Mouse (Mus musculus) limb, embryonic 14.5 days (tissue): ENCODE data around the gene Ovol2. TPM values are rescaled to one million over a fixed set of nuclear protein-coding genes. Genes with fewer than 3 reads are reported as not detected.

Source experiments
- ATAC-seq: fragments of 200-750 bp; cut with Nextera tagmentation; 2 replicates; pipeline ENCODE4 v1.8.0; 2017; ENCODE audit warnings: low read depth, moderate number of reproducible peaks, moderate TSS enrichment; ENCODE audit not compliant: low FRiP score
- DNase-seq: peaks from one replicate; pipeline ENCODE4 v3.0.0-alpha.2; 2015; ENCODE audit warnings: low spot score
- H3K27ac ChIP-seq: fragments of 300-500 bp; sonication (generic); replicated peaks from 2 replicates; pipeline ENCODE4 v1.5.1; 2014; ENCODE audit warnings: low read depth, mild to moderate bottlenecking, low read length, moderate library complexity, mixed read lengths
- H3K27me3 ChIP-seq: fragments of 300-500 bp; sonication (generic); 2 replicates; pipeline ENCODE4 v1.6.1; 2014; ENCODE audit warnings: low read length, mixed read lengths; ENCODE audit not compliant: control insufficient read depth, insufficient read depth
- H3K36me3 ChIP-seq: fragments of 300-500 bp; sonication (generic); 2 replicates; pipeline ENCODE4 v1.6.1; 2014; ENCODE audit warnings: mild to moderate bottlenecking, low read length, moderate library complexity, mixed read lengths; ENCODE audit not compliant: control insufficient read depth, insufficient read depth
- H3K4me1 ChIP-seq: fragments of 300-500 bp; sonication (generic); 2 replicates; pipeline ENCODE4 v1.6.1; 2014; ENCODE audit warnings: antibody characterized with exemption, low read length, mixed read lengths; ENCODE audit not compliant: control insufficient read depth, insufficient read depth
- H3K4me2 ChIP-seq: fragments of 300-500 bp; sonication (generic); replicated peaks from 2 replicates; pipeline ENCODE4 v1.6.1; 2014; ENCODE audit warnings: low read depth, mild to moderate bottlenecking, low read length, moderate library complexity; ENCODE audit not compliant: severe bottlenecking
- H3K4me3 ChIP-seq: fragments of 300-500 bp; sonication (generic); replicated peaks from 2 replicates; pipeline ENCODE4 v1.5.1; 2014; ENCODE audit warnings: low read length
- H3K9ac ChIP-seq: fragments of 300-500 bp; sonication (generic); 2 replicates; pipeline ENCODE4 v1.6.1; 2014; ENCODE audit warnings: mild to moderate bottlenecking, low read depth, low read length, moderate library complexity; ENCODE audit not compliant: severe bottlenecking
- H3K9me3 ChIP-seq: fragments of 300-500 bp; sonication (generic); 2 replicates; pipeline ENCODE4 v1.6.1; 2016; ENCODE audit warnings: low read length; ENCODE audit not compliant: control insufficient read depth
- POLR2A ChIP-seq: fragments of 200-500 bp; IDR thresholded peaks from 2 replicates; pipeline ENCODE4 v1.8.0; 2012; ENCODE audit warnings: inconsistent platforms, mild to moderate bottlenecking, moderate library complexity, borderline replicate concordance; ENCODE audit not compliant: insufficient read depth, insufficient read length; ENCODE audit errors: extremely low read depth
- WGBS: fragments of 180-500 bp; shearing (Covaris S2); extraction: QIAGEN DNeasy Blood & Tissue Kit; methylation state at CpG from one replicate; pipeline ENCODE4 v1.1.7; 2014; 5-methylcytosine and 5-hydroxymethylcytosine counted together
- polyA plus RNA-seq, 2 experiments: library from polyadenylated mRNA; depleted of rRNA in 1 of 2; stranded (reverse) in 1 of 2; unstranded in 1 of 2; fragments of >200 nt; fragmentation: Nextera tagmentation in 1 of 2; extraction: Ambion mirVana in 1 of 2; gene quantifications; 2 replicates each; pipeline versions ENCODE4 v1.2.1 to v1.2.3; 2012 to 2014

Ovol2 gene
- polyA plus RNA-seq, 2 experiments, result 1.8 to 2.9 TPM

DNA sequence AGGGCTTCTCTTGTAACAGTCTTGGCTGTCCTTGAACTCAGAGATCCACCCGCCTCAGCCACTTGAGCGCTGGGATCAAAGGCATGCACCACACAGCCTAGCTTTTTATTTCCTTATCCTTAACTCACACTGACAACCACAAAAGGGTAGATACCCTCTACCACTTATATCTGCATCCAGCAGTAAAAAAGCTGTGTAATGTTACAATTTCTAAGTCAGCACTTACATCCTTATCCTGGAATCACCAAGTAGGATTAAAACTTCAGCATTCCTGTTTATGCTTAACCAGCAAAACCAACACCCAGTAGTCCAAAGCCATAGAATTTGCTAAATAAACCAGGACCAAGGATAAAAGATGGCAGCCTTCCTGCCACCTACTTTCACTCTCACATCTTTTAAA, 69.1 kb downstream of the Ovol2 start:
- no peak overlapping the region for H3K4me3 ChIP-seq
- H3K9ac ChIP-seq, result no peak overlapping the region
- H3K4me2 ChIP-seq, result no peak overlapping the region
- TF ChIP-seq POLR2A, result no peak
- H3K36me3 ChIP-seq, result peaks cover 43% of the 10 kb centered on the region
- no peak for DNase-seq
- no peak overlapping the region for H3K27ac ChIP-seq
- WGBS, result 88% methylated on average over 2 of the region's 2 CpGs
- ATAC-seq, result no peak
- H3K4me1 ChIP-seq, result peaks cover 9% of the 10 kb centered on the region
- H3K27me3 ChIP-seq, result no peaks in the 10 kb centered on the region
- H3K9me3 ChIP-seq, result no peaks in the 10 kb centered on the region

Other genes with a start within 250 kb of the Ovol2 start
- gene Mgme1, start 61.5 kb downstream of the Ovol2 start, polyA plus RNA-seq (2012; rRNA removed), result 10.2 and 11.4 TPM in 2 replicates
- 15.2 and 17.2 TPM in 2 replicates for gene Mgme1, start 61.5 kb downstream of the Ovol2 start, polyA plus RNA-seq (2014; fragmentation: Nextera tagmentation; extraction: Ambion mirVana)
- 133 and 153 TPM in 2 replicates for gene Snx5, start 61.2 kb downstream of the Ovol2 start, polyA plus RNA-seq (2012; rRNA removed)
- gene Snx5, start 61.2 kb downstream of the Ovol2 start, polyA plus RNA-seq (2014; fragmentation: Nextera tagmentation; extraction: Ambion mirVana), result 129 and 130 TPM in 2 replicates
- gene Kat14, start 36.8 kb upstream of the Ovol2 start, polyA plus RNA-seq (2012; rRNA removed), result 38.8 and 41.5 TPM in 2 replicates
- gene Kat14, start 36.8 kb upstream of the Ovol2 start, polyA plus RNA-seq (2014; fragmentation: Nextera tagmentation; extraction: Ambion mirVana), result 40.9 and 41.9 TPM in 2 replicates
- gene Pet117, start 36.9 kb upstream of the Ovol2 start, polyA plus RNA-seq (2012; rRNA removed), result not detected in 2 replicates
- gene Pet117, start 36.9 kb upstream of the Ovol2 start, polyA plus RNA-seq (2014; fragmentation: Nextera tagmentation; extraction: Ambion mirVana), result 0.43 TPM in 1 of 2 replicates, not detected in the other
- gene Dzank1, start 195.3 kb upstream of the Ovol2 start, polyA plus RNA-seq (2012; rRNA removed), result 1.5 and 1.6 TPM in 2 replicates
- 1.7 and 2.8 TPM in 2 replicates for gene Dzank1, start 195.3 kb upstream of the Ovol2 start, polyA plus RNA-seq (2014; fragmentation: Nextera tagmentation; extraction: Ambion mirVana)
- 19.4 and 20.5 TPM in 2 replicates for gene Polr3f, start 195.6 kb upstream of the Ovol2 start, polyA plus RNA-seq (2012; rRNA removed)
- gene Polr3f, start 195.6 kb upstream of the Ovol2 start, polyA plus RNA-seq (2014; fragmentation: Nextera tagmentation; extraction: Ambion mirVana), result 24.9 and 26.6 TPM in 2 replicates
- 32.1 and 37.4 TPM in 2 replicates for gene Rbbp9, start 218.7 kb upstream of the Ovol2 start, polyA plus RNA-seq (2012; rRNA removed)
- 67.6 and 68.4 TPM in 2 replicates for gene Rbbp9, start 218.7 kb upstream of the Ovol2 start, polyA plus RNA-seq (2014; fragmentation: Nextera tagmentation; extraction: Ambion mirVana)
- gene Sec23b, start 224.1 kb upstream of the Ovol2 start, polyA plus RNA-seq (2012; rRNA removed), result 72.8 and 80.1 TPM in 2 replicates
- gene Sec23b, start 224.1 kb upstream of the Ovol2 start, polyA plus RNA-seq (2014; fragmentation: Nextera tagmentation; extraction: Ambion mirVana), result 76.2 and 77.5 TPM in 2 replicates